Mouse (Mus musculus): ENCODE data around the gene Exosc1. TPM values are rescaled to one million over a fixed set of nuclear protein-coding genes. Genes with fewer than 3 reads are reported as not detected.

The Exosc1 gene
- polyA plus RNA-seq, 1 experiment from 2014 or later: 72.5 TPM

- Histone ChIP-seq H3K4me1 (replicated peaks) (peaks cover 6% of the 10 kb centered on the region), H3K9me3 (no peaks in the 10 kb centered on the region), H3K27ac (peak within 1 kb of the TSS; percentile 13; the same call in 1 of the 2 replicates), H3K9ac (peak within 1 kb of the TSS; percentile 49), H3K4me2 (replicated peaks) (peak within 1 kb of the TSS; percentile 85), H3K27me3 (replicated peaks) (no peaks in the 10 kb centered on the region), H3K4me3 (replicated peaks) (peak within 1 kb of the TSS; percentile 81), H3K36me3 (no peaks in the 10 kb centered on the region)
- 1% methylated on average over 46 of the region's 46 CpGs for WGBS
- peak; percentile 95 for ATAC-seq
These were observed 37.5 kb downstream of the Exosc1 start, which contains the start of gene Rrp12 for GRCm38 (mm10) chr19:41895460-41896318. TSS of gene Rrp12 (minus strand) at chr19:41896173.

- no peaks in the 10 kb centered on the region for H3K36me3 ChIP-seq
- ATAC-seq: no peak
- H3K4me1 ChIP-seq (replicated peaks): peaks cover 6% of the 10 kb centered on the region
- H3K9me3 ChIP-seq: no peaks in the 10 kb centered on the region
- peak overlapping the region; percentile 85 for H3K4me2 ChIP-seq (replicated peaks)
- no peaks in the 10 kb centered on the region for H3K27me3 ChIP-seq (replicated peaks)
- H3K9ac ChIP-seq: peak overlapping the region; percentile 49; the same call in 1 of the 2 replicates
- H3K4me3 ChIP-seq (replicated peaks): peak overlapping the region; percentile 81
- 34% methylated on average over 7 of the region's 7 CpGs for WGBS
- no peak overlapping the region for H3K27ac ChIP-seq
These were observed 38.3 kb downstream of the Exosc1 start for GRCm38 (mm10) chr19:41894959-41895358.

- ATAC-seq: peak; percentile 65
- peaks cover 21% of the 10 kb centered on the region for H3K36me3 ChIP-seq
- H3K27me3 ChIP-seq (replicated peaks): no peaks in the 10 kb centered on the region
- H3K9me3 ChIP-seq: no peaks in the 10 kb centered on the region
- H3K9ac ChIP-seq: no peak overlapping the region
- no peak overlapping the region for H3K27ac ChIP-seq
- no peaks in the 10 kb centered on the region for H3K4me1 ChIP-seq (replicated peaks)
- H3K4me3 ChIP-seq (replicated peaks): no peak overlapping the region
- H3K4me2 ChIP-seq (replicated peaks): no peak overlapping the region
These were observed 45.0 kb downstream of the Exosc1 start for GRCm38 (mm10) chr19:41888191-41888590.

GRCm38 (mm10) chr19:41883882-41884281, 49.3 kb downstream of the Exosc1 start:
- 89% methylated on average over 9 of the region's 9 CpGs for WGBS
- H3K36me3 ChIP-seq: peaks cover 33% of the 10 kb centered on the region
- H3K4me2 ChIP-seq (replicated peaks): no peak overlapping the region
- H3K27ac ChIP-seq: no peak overlapping the region
- no peaks in the 10 kb centered on the region for H3K4me1 ChIP-seq (replicated peaks)
- no peaks in the 10 kb centered on the region for H3K9me3 ChIP-seq
- no peak overlapping the region for H3K4me3 ChIP-seq (replicated peaks)
- H3K27me3 ChIP-seq (replicated peaks): no peaks in the 10 kb centered on the region
- no peak overlapping the region for H3K9ac ChIP-seq
- no peak for ATAC-seq

GRCm38 (mm10) chr19:41881842-41882241, 51.4 kb downstream of the Exosc1 start:
- no peaks in the 10 kb centered on the region for H3K4me1 ChIP-seq (replicated peaks)
- no peaks in the 10 kb centered on the region for H3K9me3 ChIP-seq
- ATAC-seq: no peak
- H3K4me2 ChIP-seq (replicated peaks): no peak overlapping the region
- 97% methylated on average over 4 of the region's 4 CpGs for WGBS
- H3K4me3 ChIP-seq (replicated peaks): no peak overlapping the region
- peaks cover 36% of the 10 kb centered on the region for H3K36me3 ChIP-seq
- H3K27ac ChIP-seq: no peak overlapping the region
- no peaks in the 10 kb centered on the region for H3K27me3 ChIP-seq (replicated peaks)
- no peak overlapping the region for H3K9ac ChIP-seq

GRCm38 (mm10) chr19:41874356-41874755, 58.9 kb downstream of the Exosc1 start:
- no peak overlapping the region for H3K27ac ChIP-seq
- H3K9me3 ChIP-seq: no peaks in the 10 kb centered on the region
- no peaks in the 10 kb centered on the region for H3K4me1 ChIP-seq (replicated peaks)
- no peak for ATAC-seq
- peaks cover 35% of the 10 kb centered on the region for H3K36me3 ChIP-seq
- no peak overlapping the region for H3K4me3 ChIP-seq (replicated peaks)
- no peak overlapping the region for H3K9ac ChIP-seq
- H3K27me3 ChIP-seq (replicated peaks): no peaks in the 10 kb centered on the region
- WGBS: 87% methylated on average over 14 of the region's 14 CpGs
- H3K4me2 ChIP-seq (replicated peaks): no peak overlapping the region

Other genes with a start within 250 kb of the Exosc1 start
- 0.63 and 0.68 TPM in 2 replicates for gene Slit1, start 189.8 kb downstream of the Exosc1 start, polyA plus RNA-seq (2015; fragmentation: Nextera tagmentation; extraction: Ambion mirVana)
- 18.4 and 19.4 TPM in 2 replicates for gene Arhgap19, start 131.4 kb downstream of the Exosc1 start, polyA plus RNA-seq (2015; fragmentation: Nextera tagmentation; extraction: Ambion mirVana)
- gene Frat1, start 103.5 kb downstream of the Exosc1 start, polyA plus RNA-seq (2015; fragmentation: Nextera tagmentation; extraction: Ambion mirVana): 12.8 and 13.5 TPM in 2 replicates
- gene Frat2, start 85.3 kb downstream of the Exosc1 start, polyA plus RNA-seq (2015; fragmentation: Nextera tagmentation; extraction: Ambion mirVana): 10.5 and 10.7 TPM in 2 replicates
- gene Rrp12, start 37.2 kb downstream of the Exosc1 start, polyA plus RNA-seq (2015; fragmentation: Nextera tagmentation; extraction: Ambion mirVana): 17.6 and 18.1 TPM in 2 replicates
- 855 and 865 TPM in 2 replicates for gene Pgam1, start 21.5 kb downstream of the Exosc1 start, polyA plus RNA-seq (2015; fragmentation: Nextera tagmentation; extraction: Ambion mirVana)
- 67.1 and 71.9 TPM in 2 replicates for gene Zdhhc16, start 57 bp upstream of the Exosc1 start, polyA plus RNA-seq (2015; fragmentation: Nextera tagmentation; extraction: Ambion mirVana)
- 26.5 and 26.8 TPM in 2 replicates for gene Mms19, start 47.7 kb upstream of the Exosc1 start, polyA plus RNA-seq (2015; fragmentation: Nextera tagmentation; extraction: Ambion mirVana)
- gene Ubtd1, start 48.3 kb upstream of the Exosc1 start, polyA plus RNA-seq (2015; fragmentation: Nextera tagmentation; extraction: Ambion mirVana): 12.2 and 12.4 TPM in 2 replicates
- gene Ankrd2, start 102.6 kb upstream of the Exosc1 start, polyA plus RNA-seq (2015; fragmentation: Nextera tagmentation; extraction: Ambion mirVana): 0.18 TPM in 1 of 2 replicates, not detected in the other
- 1.6 and 1.7 TPM in 2 replicates for gene Hoga1, start 112.2 kb upstream of the Exosc1 start, polyA plus RNA-seq (2015; fragmentation: Nextera tagmentation; extraction: Ambion mirVana)
- not detected in 2 replicates for gene 4933411K16Rik, start 118.8 kb upstream of the Exosc1 start, polyA plus RNA-seq (2015; fragmentation: Nextera tagmentation; extraction: Ambion mirVana)
- gene Morn4, start 152.9 kb upstream of the Exosc1 start, polyA plus RNA-seq (2015; fragmentation: Nextera tagmentation; extraction: Ambion mirVana): 15.4 and 16.5 TPM in 2 replicates
- gene Pi4k2a, start 157.0 kb upstream of the Exosc1 start, polyA plus RNA-seq (2015; fragmentation: Nextera tagmentation; extraction: Ambion mirVana): 23.4 and 23.6 TPM in 2 replicates
- gene Avpi1, start 195.6 kb upstream of the Exosc1 start, polyA plus RNA-seq (2015; fragmentation: Nextera tagmentation; extraction: Ambion mirVana): 36.4 and 40.7 TPM in 2 replicates
- 9.4 and 12.3 TPM in 2 replicates for gene Marveld1, start 214.0 kb upstream of the Exosc1 start, polyA plus RNA-seq (2015; fragmentation: Nextera tagmentation; extraction: Ambion mirVana)
- 20.6 and 21.5 TPM in 2 replicates for gene Zfyve27, start 230.5 kb upstream of the Exosc1 start, polyA plus RNA-seq (2015; fragmentation: Nextera tagmentation; extraction: Ambion mirVana)